Mouse (Mus musculus) adrenal gland, postnatal 0 days (tissue): ENCODE data around the gene Adgrl2. TPM values are rescaled to one million over a fixed set of nuclear protein-coding genes. Genes with fewer than 3 reads are reported as not detected.

ENCODE experiments used
- polyA plus RNA-seq: library from polyadenylated mRNA; unstranded; fragments of >200 nt; fragmentation: Nextera tagmentation; extraction: Ambion mirVana; gene quantifications from 2 replicates; pipeline ENCODE4 v1.2.1, GENCODE M21; 2015

Gene Adgrl2
- polyA plus RNA-seq = 38.7 and 45.0 TPM in 2 replicates

GRCm38 (mm10) chr3:148990531-148991003 is at the start of gene Adgrl2:
TSS of gene Adgrl2 (minus strand) at chr3:148990555.

